Mouse (Mus musculus) megakaryocyte, embryonic 14.5 days (primary cell): Measurements from ENCODE around the gene Dyrk1a. TPM values are rescaled to one million over a fixed set of nuclear protein-coding genes. Genes with fewer than 3 reads are reported as not detected.

Experiments used
- H3K27me3 ChIP-seq: replicated peaks from 2 replicates; pipeline ENCODE3; 2012; ENCODE audit warnings: inconsistent platforms
- H3K36me3 ChIP-seq: replicated peaks from 2 replicates; pipeline ENCODE3; 2012; ENCODE audit warnings: low read length, inconsistent platforms, mixed read lengths
- H3K4me1 ChIP-seq: 2 replicates; pipeline ENCODE4 v1.6.1; 2012; ENCODE audit warnings: inconsistent platforms
- H3K4me3 ChIP-seq: replicated peaks from 2 replicates; pipeline ENCODE3; 2012; ENCODE audit warnings: moderate library complexity, mild to moderate bottlenecking, inconsistent platforms
- H3K9me3 ChIP-seq: 2 replicates; pipeline ENCODE4 v1.6.1; 2012; ENCODE audit warnings: inconsistent platforms
- FLI1 ChIP-seq: IDR thresholded peaks from 2 replicates; pipeline ENCODE4 v1.6.1; 2012; ENCODE audit warnings: low read length, inconsistent platforms, mixed read lengths
- GATA1 ChIP-seq: IDR thresholded peaks from 3 replicates; pipeline ENCODE4 v1.6.1; 2012; ENCODE audit warnings: mixed read lengths, low read length, inconsistent platforms, borderline replicate concordance
- polyA plus RNA-seq: library from polyadenylated mRNA; stranded (reverse); fragments of >175 nt; gene quantifications from 2 replicates; pipeline ENCODE4 v1.2.3, GENCODE M21; 2012; ENCODE audit warnings: low replicate concordance; ENCODE audit not compliant: insufficient read depth

Gene Dyrk1a
- polyA plus RNA-seq, 1 experiment = 6.5 TPM

DNA sequence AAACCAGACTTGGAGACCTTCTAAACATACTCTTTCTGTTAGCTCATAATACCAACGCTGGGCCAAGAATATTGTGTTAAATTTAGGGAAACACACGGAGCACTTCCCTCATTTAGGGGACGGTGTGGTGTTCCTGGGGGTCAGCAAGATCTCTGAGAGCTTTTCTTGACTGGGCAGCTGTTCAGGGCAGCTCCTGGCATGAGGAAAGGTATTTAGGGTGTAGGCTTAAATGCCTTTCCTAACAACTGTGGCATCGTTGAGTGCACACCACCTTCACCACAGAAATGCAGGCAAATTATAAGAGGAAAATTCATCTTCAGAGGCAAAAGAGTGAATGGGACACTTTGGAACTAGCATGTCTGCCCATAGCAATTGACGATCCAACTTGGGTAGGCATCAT is 34.1 kb upstream of the Dyrk1a start:
- Histone ChIP-seq H3K36me3 (peaks cover 3% of the 10 kb centered on the region), H3K27me3 (no peaks in the 10 kb centered on the region), H3K4me1 (peaks cover 58% of the 10 kb centered on the region), H3K4me3 (no peak overlapping the region), H3K9me3 (0 out of 2 replicates have a peak, but pooled peaks cover 4% of the 10 kb centered on the region)
- no peak for TF ChIP-seq GATA1
- no peak for TF ChIP-seq FLI1

DNA sequence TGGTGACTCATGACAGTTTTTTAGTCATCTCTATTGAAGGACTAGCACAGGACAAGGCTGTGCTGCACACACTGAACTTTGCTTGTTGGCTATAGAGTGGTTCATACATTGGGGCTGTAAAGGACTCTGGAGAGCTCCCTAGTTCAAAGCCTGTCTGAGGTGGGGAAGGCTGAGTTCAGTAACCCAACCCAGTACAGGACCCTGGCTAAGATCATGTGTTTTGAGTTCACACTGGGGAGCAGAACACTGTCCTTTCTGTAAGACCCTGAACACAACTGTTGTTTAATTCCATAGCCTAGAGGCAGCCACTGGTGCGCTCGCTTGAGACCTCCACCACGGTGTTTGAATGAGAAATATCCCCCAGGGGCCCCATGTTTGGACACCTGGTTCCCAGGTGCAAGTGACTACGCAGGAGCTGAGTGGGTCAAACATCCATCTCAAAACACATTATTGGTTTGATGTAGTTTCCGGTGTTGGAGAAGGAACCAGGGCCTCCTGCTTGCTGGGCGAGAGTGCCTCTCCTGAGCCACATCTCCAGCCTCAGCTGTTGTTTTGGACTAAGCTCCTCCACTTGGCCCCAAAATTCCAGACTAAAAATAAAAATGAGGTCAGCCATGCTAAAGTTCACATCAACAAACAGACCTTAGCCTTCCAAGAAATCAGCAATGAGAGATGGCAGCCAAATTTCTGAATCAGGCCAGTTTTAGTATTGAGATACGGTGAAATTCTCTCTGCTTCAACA is 33.2 kb upstream of the Dyrk1a start:
- H3K4me3 ChIP-seq = peak overlapping the region; percentile 54
- peaks cover 8% of the 10 kb centered on the region; the same call in 1 of the 2 replicates for H3K9me3 ChIP-seq
- no peaks in the 10 kb centered on the region for H3K27me3 ChIP-seq
- peaks cover 3% of the 10 kb centered on the region for H3K36me3 ChIP-seq
- TF ChIP-seq GATA1 = no peak
- no peak for TF ChIP-seq FLI1
- H3K4me1 ChIP-seq = peaks cover 50% of the 10 kb centered on the region

DNA sequence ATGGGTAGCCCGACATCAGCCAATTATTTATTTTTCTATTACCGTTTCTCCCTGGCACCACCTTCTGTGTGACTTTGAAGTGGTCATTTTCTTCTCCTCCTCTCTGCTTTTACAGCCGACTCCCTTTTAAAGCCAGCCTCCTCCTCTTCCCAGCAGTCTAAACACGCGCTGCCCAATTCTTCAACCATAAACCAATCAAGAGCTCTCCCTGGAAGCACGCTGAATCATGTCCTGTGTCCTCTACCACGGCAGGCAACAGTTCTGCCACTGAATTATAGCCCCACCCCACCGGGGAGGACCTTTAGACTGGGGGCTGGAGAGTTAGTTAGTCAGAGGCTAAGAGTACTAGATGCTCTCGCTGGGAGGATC is 32.7 kb upstream of the Dyrk1a start:
- Histone ChIP-seq H3K4me1 (peaks cover 50% of the 10 kb centered on the region), H3K4me3 (peak overlapping the region; percentile 54), H3K9me3 (peaks cover 8% of the 10 kb centered on the region; the same call in 1 of the 2 replicates), H3K27me3 (no peaks in the 10 kb centered on the region), H3K36me3 (peaks cover 3% of the 10 kb centered on the region)
- TF ChIP-seq FLI1 (no peak), GATA1 (no peak)

DNA sequence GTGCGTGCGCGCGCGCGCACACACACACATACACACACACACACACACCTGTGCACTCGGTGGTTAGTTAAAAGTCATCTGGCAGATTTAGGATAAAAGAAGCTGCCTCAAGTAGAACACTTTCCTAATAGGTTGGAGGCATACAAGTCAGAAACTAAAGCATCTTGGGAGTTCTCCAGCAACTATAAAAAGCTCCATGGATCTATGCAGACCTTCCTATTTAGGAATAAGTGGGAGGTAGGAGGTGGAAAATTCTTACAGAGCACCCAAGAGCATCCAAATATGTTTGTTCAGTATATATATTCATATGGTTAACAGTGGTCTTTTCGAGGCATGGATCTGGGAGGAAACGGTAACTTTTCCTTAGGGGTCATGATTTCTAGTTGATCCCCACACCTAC is 29.7 kb upstream of the Dyrk1a start:
- Histone ChIP-seq H3K36me3 (peaks cover 5% of the 10 kb centered on the region), H3K4me3 (no peak overlapping the region), H3K27me3 (no peaks in the 10 kb centered on the region), H3K9me3 (peaks cover 13% of the 10 kb centered on the region; the same call in 1 of the 2 replicates), H3K4me1 (peaks cover 48% of the 10 kb centered on the region)
- no peak for TF ChIP-seq FLI1
- TF ChIP-seq GATA1 = no peak

DNA sequence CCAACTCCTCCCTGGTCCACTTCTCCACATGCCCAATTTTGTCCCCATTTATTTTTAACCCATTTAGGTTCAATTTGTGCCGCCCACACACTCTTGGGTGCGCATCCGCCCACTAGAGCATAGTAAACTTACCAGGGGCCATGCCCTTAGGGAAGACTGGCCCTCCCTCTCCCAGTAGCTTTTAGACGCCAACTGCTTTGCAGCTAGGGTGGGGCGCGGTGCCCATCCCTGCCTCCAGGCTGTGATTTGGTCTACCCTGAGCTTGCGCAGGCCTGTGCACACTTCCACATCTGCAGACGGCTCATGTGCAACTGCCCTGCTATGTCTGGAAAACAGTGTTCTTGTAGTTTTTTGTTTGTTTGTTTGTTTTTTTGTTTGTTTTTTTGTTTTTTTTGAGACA is 26.9 kb upstream of the Dyrk1a start:
- Histone ChIP-seq H3K4me3 (peak overlapping the region; percentile 50), H3K4me1 (peaks cover 42% of the 10 kb centered on the region), H3K9me3 (peaks cover 13% of the 10 kb centered on the region; the same call in 1 of the 2 replicates), H3K36me3 (peaks cover 5% of the 10 kb centered on the region), H3K27me3 (no peaks in the 10 kb centered on the region)
- TF ChIP-seq FLI1 (no peak), GATA1 (no peak)

DNA sequence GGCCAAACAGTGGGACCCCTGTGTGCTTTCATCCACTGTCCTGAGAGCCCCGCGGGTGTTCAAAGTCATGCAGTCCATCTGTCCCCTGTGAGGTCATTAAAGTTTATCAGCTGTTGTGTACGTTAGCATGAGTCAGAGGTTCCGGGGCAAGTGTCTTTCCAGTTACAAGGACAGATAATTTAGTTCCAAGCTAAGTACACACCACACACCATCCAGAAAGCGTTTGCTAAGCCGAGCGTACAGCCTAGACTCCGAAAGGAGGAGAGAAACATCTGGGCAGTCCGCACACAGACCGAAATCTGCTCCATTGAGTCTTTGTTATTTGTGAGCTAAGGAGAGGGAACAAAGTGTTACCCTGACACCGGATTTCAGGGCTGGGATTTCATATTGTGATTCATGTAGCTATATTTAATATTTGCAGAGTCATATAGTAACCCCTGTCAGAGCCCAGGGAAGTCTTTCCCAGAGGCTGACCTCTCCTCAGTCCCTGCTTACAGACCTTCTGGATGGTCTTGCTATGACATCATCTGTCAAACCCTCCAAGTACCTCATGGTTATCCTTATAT is 25.2 kb upstream of the Dyrk1a start:
- peaks cover 13% of the 10 kb centered on the region; the same call in 1 of the 2 replicates for H3K9me3 ChIP-seq
- TF ChIP-seq GATA1 = no peak
- TF ChIP-seq FLI1 = no peak
- H3K4me3 ChIP-seq = peak overlapping the region; percentile 59
- H3K36me3 ChIP-seq = peaks cover 5% of the 10 kb centered on the region
- H3K4me1 ChIP-seq = peaks cover 37% of the 10 kb centered on the region
- H3K27me3 ChIP-seq = no peaks in the 10 kb centered on the region

DNA sequence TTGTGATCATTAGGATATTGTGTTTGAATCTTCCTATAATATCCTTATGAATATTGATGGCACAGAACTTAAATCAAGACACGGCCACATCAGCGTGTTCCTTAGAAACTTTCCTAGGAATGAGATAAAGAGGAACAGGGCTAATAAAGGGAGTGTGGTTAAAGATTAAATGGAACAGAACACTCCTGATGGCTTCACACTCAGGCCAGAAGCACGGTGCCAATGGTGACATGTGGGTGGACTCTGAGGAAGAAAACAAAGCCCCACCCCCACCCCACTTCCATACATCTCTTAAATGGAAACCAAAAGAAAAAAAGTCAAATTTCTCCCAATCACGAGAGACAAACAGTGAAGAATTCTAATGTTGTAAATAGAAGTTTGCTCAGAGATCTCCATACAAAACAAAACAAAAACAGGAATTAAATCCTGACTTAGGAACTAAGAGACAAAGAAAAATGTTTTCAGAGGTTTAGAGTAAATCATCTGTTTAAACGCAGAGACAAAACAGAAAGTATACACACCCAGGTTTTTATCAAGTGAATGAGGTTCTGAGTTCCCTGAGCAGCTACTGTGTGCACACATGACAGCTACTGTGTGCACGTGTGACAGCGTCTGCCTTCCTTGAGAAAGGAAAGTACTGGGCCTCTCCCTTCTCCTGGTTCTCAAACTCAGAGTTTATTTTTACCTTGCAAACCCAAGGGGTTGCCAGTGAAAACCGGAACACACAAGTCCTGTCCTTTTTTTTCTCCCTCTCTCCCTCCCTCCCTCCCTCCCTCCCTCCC is 23.8 kb upstream of the Dyrk1a start:
- H3K4me3 ChIP-seq = peak overlapping the region; percentile 72
- H3K9me3 ChIP-seq = peaks cover 7% of the 10 kb centered on the region; the same call in 1 of the 2 replicates
- TF ChIP-seq GATA1 (no peak), FLI1 (no peak)
- no peaks in the 10 kb centered on the region for H3K27me3 ChIP-seq
- H3K4me1 ChIP-seq = peaks cover 43% of the 10 kb centered on the region
- H3K36me3 ChIP-seq = peaks cover 2% of the 10 kb centered on the region

DNA sequence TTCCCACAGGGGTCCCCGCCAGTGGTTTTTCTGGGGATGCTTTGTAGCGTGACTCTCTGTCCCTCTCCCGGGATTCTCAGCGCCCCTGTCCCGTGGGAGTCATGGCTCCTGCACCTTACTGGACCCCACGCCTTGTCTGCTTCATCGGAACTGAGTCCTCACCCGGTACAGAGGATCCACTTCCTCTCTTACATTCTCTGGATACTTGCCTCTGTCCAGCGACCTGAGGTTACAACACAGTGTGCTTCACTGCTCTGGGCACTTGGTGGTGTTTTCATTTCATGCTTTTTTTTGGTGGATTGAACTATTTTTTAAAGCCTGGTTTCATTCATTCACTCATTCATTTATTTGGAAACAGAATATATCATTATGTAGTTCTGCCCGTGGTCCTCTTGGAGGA is 20.0 kb upstream of the Dyrk1a start:
- H3K9me3 ChIP-seq = peaks cover 11% of the 10 kb centered on the region
- H3K27me3 ChIP-seq = no peaks in the 10 kb centered on the region
- H3K4me1 ChIP-seq = peaks cover 47% of the 10 kb centered on the region
- H3K36me3 ChIP-seq = peaks cover 16% of the 10 kb centered on the region
- TF ChIP-seq FLI1 (no peak), GATA1 (no peak)
- H3K4me3 ChIP-seq = peak overlapping the region; percentile 23

DNA sequence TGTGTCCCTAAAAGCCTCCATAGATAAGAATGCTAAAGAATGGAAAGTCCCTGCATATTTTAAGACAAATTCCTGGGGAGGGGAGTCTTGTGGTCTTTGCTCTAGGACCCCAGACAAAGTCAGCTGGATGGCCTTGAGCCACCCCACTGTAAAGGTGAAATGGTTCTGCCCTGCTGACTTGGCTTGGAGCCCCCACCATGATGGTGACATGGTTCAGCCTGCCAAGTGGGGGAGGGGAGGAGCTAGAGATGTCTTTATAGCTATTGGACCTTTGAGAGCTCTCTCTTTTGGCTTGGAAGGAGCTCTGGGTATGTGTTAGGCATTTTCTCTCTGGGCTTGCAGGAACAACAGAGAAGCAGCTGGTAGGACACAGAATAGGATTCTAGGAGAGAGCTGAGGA is 17.9 kb upstream of the Dyrk1a start:
- no peak overlapping the region for H3K4me3 ChIP-seq
- TF ChIP-seq FLI1 (no peak), GATA1 (no peak)
- peaks cover 11% of the 10 kb centered on the region for H3K9me3 ChIP-seq
- H3K27me3 ChIP-seq = no peaks in the 10 kb centered on the region
- peaks cover 19% of the 10 kb centered on the region for H3K36me3 ChIP-seq
- peaks cover 46% of the 10 kb centered on the region for H3K4me1 ChIP-seq
